Mouse (Mus musculus): ENCODE measurements around the gene BC107364. TPM values are rescaled to one million over a fixed set of nuclear protein-coding genes. Genes with fewer than 3 reads are reported as not detected.
A peak's percentile ranks its signal among the peaks of the same experiment; 100 is the strongest.
"Not testable (repeated sequence)": the region's sequence is repeated elsewhere in the genome, so short reads cannot be mapped to it uniquely, and the experiment has no call there.

BC107364 gene
- polyA plus RNA-seq, 1 experiment, result not detected

- TF ChIP-seq CTCF (IDR thresholded peaks at IDR 0.05; ENCODE audit: insufficient read depth, low read length) (no peak), POLR2A (IDR thresholded peaks at IDR 0.05; ENCODE audit: borderline replicate concordance, extremely low read depth, low read depth, low read length) (no peak)
- 66% methylated on average over 7 of the region's 7 CpGs for WGBS
- H3K4me3 ChIP-seq (replicated peaks; ENCODE audit: extremely low read depth, low read depth, low read length), result no peak overlapping the region
These were observed 44.1 kb upstream of the BC107364 start for GRCm38 (mm10) chr3:96496216-96496615.

GRCm38 (mm10) chr3:96495490-96496210 is 43.5 kb upstream of the BC107364 start:
- no peaks in the 10 kb centered on the region for H3K4me1 ChIP-seq (ENCODE audit: control insufficient read depth, insufficient read depth, low read length)
- WGBS, result 97% methylated on average over 1 of the region's 1 CpGs
- H3K4me3 ChIP-seq (replicated peaks; ENCODE audit: extremely low read depth, low read depth, low read length), result no peak overlapping the region
- no peak for DNase-seq
- no peak for TF ChIP-seq CTCF (IDR thresholded peaks at IDR 0.05; ENCODE audit: insufficient read depth, low read length)
- no peak for TF ChIP-seq POLR2A (IDR thresholded peaks at IDR 0.05; ENCODE audit: borderline replicate concordance, extremely low read depth, low read depth, low read length)

More at GRCm38 (mm10) chr3:96496216-96496615, 44.1 kb upstream of the BC107364 start:
- no peaks in the 10 kb centered on the region for H3K4me1 ChIP-seq (ENCODE audit: control insufficient read depth, insufficient read depth, low read length)
- DNase-seq, result no peak

GRCm38 (mm10) chr3:96494912-96495311 is 42.8 kb upstream of the BC107364 start:
- WGBS, result 96% methylated on average over 3 of the region's 3 CpGs
- no peaks in the 10 kb centered on the region for H3K4me1 ChIP-seq (ENCODE audit: control insufficient read depth, insufficient read depth, low read length)
- DNase-seq, result no peak
- H3K4me3 ChIP-seq (replicated peaks; ENCODE audit: extremely low read depth, low read depth, low read length), result no peak overlapping the region
- TF ChIP-seq CTCF (IDR thresholded peaks at IDR 0.05; ENCODE audit: insufficient read depth, low read length), result no peak

- H3K4me1 ChIP-seq (ENCODE audit: control insufficient read depth, insufficient read depth, low read length); DNase-seq; H3K4me3 ChIP-seq (replicated peaks; ENCODE audit: extremely low read depth, low read depth, low read length): not testable (repeated sequence)
- 95% methylated on average over 7 of the region's 11 CpGs for WGBS
These were observed 42.4 kb upstream of the BC107364 start for GRCm38 (mm10) chr3:96494456-96494855.

GRCm38 (mm10) chr3:96489636-96490035 is 37.5 kb upstream of the BC107364 start:
- not testable (repeated sequence) for H3K4me3 ChIP-seq (replicated peaks; ENCODE audit: extremely low read depth, low read depth, low read length); DNase-seq; H3K4me1 ChIP-seq (ENCODE audit: control insufficient read depth, insufficient read depth, low read length)
- WGBS, result 49% methylated on average over 6 of the region's 8 CpGs

GRCm38 (mm10) chr3:96488907-96489629 is 37.0 kb upstream of the BC107364 start:
- WGBS, result under 1% methylated on average over 9 of the region's 31 CpGs
- peak; percentile 31 for DNase-seq
- TF ChIP-seq POLR2A (IDR thresholded peaks at IDR 0.05; ENCODE audit: borderline replicate concordance, extremely low read depth, low read depth, low read length), result peak; percentile 42; the same call in 1 of the 2 replicates
- H3K4me3 ChIP-seq (replicated peaks; ENCODE audit: extremely low read depth, low read depth, low read length), result peak overlapping the region; percentile 79
- H3K4me1 ChIP-seq (ENCODE audit: control insufficient read depth, insufficient read depth, low read length), result not testable (repeated sequence)

- not testable (repeated sequence) for DNase-seq; H3K4me1 ChIP-seq (ENCODE audit: control insufficient read depth, insufficient read depth, low read length)
- H3K4me3 ChIP-seq (replicated peaks; ENCODE audit: extremely low read depth, low read depth, low read length), result peak overlapping the region; percentile 63
- 4% methylated on average over 6 of the region's 55 CpGs for WGBS
These were observed 36.3 kb upstream of the BC107364 start for GRCm38 (mm10) chr3:96488290-96488906.

- peak overlapping the region; percentile 63 for H3K4me3 ChIP-seq (replicated peaks; ENCODE audit: extremely low read depth, low read depth, low read length)
- TF ChIP-seq POLR2A (IDR thresholded peaks at IDR 0.05; ENCODE audit: borderline replicate concordance, extremely low read depth, low read depth, low read length), result no peak
- peak; percentile 19; the same call in 1 of the 2 replicates for TF ChIP-seq CTCF (IDR thresholded peaks at IDR 0.05; ENCODE audit: insufficient read depth, low read length)
- WGBS, result 2% methylated on average over 26 of the region's 26 CpGs
- no peaks in the 10 kb centered on the region for H3K4me1 ChIP-seq (ENCODE audit: control insufficient read depth, insufficient read depth, low read length)
- DNase-seq, result peak; percentile 39
These were observed 35.6 kb upstream of the BC107364 start for GRCm38 (mm10) chr3:96487596-96488289.

GRCm38 (mm10) chr3:96486828-96487559 is 34.9 kb upstream of the BC107364 start:
- 8% methylated on average over 9 of the region's 38 CpGs for WGBS
- not testable (repeated sequence) for H3K4me1 ChIP-seq (ENCODE audit: control insufficient read depth, insufficient read depth, low read length); DNase-seq
- H3K4me3 ChIP-seq (replicated peaks; ENCODE audit: extremely low read depth, low read depth, low read length), result peak overlapping the region; percentile 34

- DNase-seq; H3K4me1 ChIP-seq (ENCODE audit: control insufficient read depth, insufficient read depth, low read length); H3K4me3 ChIP-seq (replicated peaks; ENCODE audit: extremely low read depth, low read depth, low read length): not testable (repeated sequence)
- WGBS, result 0% methylated on average over 4 of the region's 34 CpGs
These were observed 34.1 kb upstream of the BC107364 start for GRCm38 (mm10) chr3:96486064-96486827.

Data from lung, adult 2 months (tissue).